Mouse (Mus musculus): ENCODE measurements around the gene Ppef2. TPM values are rescaled to one million over a fixed set of nuclear protein-coding genes. Genes with fewer than 3 reads are reported as not detected.

Ppef2 gene
- polyA plus RNA-seq, 1 experiment from 2014 or later = 0.67 TPM

GRCm38 (mm10) chr5:92231836-92232235 lies 24.2 kb downstream of the Ppef2 start:
- no peak overlapping the region for H3K27ac ChIP-seq (replicated peaks)
- WGBS = 87% methylated on average over 10 of the region's 10 CpGs
- H3K9ac ChIP-seq = no peak overlapping the region
- H3K4me1 ChIP-seq (replicated peaks) = no peaks in the 10 kb centered on the region
- no peaks in the 10 kb centered on the region for H3K36me3 ChIP-seq
- H3K4me2 ChIP-seq = no peak overlapping the region
- ATAC-seq (ENCODE audit: low read depth) = no peak
- H3K9me3 ChIP-seq = no peaks in the 10 kb centered on the region
- no peaks in the 10 kb centered on the region for H3K27me3 ChIP-seq
- H3K4me3 ChIP-seq = no peak overlapping the region

GRCm38 (mm10) chr5:92230306-92230705 lies 25.8 kb downstream of the Ppef2 start:
- no peaks in the 10 kb centered on the region for H3K27me3 ChIP-seq
- H3K4me1 ChIP-seq (replicated peaks) = no peaks in the 10 kb centered on the region
- no peak for ATAC-seq (ENCODE audit: low read depth)
- H3K4me3 ChIP-seq = no peak overlapping the region
- no peaks in the 10 kb centered on the region for H3K9me3 ChIP-seq
- H3K4me2 ChIP-seq = no peak overlapping the region
- no peak overlapping the region for H3K9ac ChIP-seq
- WGBS = 88% methylated on average over 11 of the region's 11 CpGs
- H3K27ac ChIP-seq (replicated peaks) = no peak overlapping the region
- H3K36me3 ChIP-seq = no peaks in the 10 kb centered on the region

DNA sequence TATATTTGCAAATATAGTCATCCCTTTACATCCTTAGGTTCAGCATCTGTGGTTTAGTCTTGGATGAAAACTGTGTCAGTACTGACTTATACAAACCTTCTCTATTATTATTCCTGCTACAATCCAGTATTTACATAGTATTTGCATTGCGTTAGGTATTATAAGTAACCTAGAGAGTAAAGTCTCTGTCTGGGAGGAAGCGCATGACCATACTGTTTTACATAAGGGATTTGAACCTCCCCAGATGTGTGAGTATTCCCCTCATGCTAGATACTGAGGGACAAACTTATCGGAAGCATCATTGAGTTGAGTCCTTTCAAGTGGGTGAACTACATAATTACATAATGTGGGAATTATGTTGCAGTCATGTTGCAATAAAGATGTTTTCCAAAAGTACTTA lies 26.6 kb downstream of the Ppef2 start:
- Histone ChIP-seq H3K9me3 (no peaks in the 10 kb centered on the region), H3K9ac (no peak overlapping the region), H3K4me3 (no peak overlapping the region), H3K4me2 (no peak overlapping the region), H3K27me3 (no peaks in the 10 kb centered on the region), H3K27ac (replicated peaks) (no peak overlapping the region), H3K4me1 (replicated peaks) (no peaks in the 10 kb centered on the region), H3K36me3 (no peaks in the 10 kb centered on the region)
- 96% methylated on average over 3 of the region's 3 CpGs for WGBS
- no peak for ATAC-seq (ENCODE audit: low read depth)

DNA sequence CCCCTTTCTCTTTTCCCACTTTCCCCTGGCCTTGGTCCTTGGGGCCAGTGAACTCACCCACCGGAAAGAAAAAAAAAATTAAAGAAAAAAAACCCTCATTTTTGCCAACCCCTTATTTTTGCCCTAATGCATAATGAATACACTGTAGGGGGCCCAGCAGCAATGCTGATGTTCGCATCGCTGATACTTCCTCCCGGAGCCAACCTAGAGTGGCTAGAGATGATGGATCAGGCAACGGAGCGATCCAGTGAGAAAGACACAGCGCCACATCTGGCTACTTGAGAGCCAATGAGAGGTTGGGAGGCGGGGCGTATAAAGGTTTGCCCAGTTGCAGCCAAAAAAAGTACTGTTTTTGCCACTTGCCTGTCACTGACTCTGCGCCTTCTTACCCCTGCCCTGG lies 27.3 kb downstream of the Ppef2 start:
- no peaks in the 10 kb centered on the region for H3K4me1 ChIP-seq (replicated peaks)
- H3K27me3 ChIP-seq = no peaks in the 10 kb centered on the region
- no peaks in the 10 kb centered on the region for H3K9me3 ChIP-seq
- H3K4me3 ChIP-seq = no peak overlapping the region
- WGBS = 48% methylated on average over 10 of the region's 10 CpGs
- no peak overlapping the region for H3K4me2 ChIP-seq
- H3K9ac ChIP-seq = no peak overlapping the region
- no peak for ATAC-seq (ENCODE audit: low read depth)
- no peak overlapping the region for H3K27ac ChIP-seq (replicated peaks)
- H3K36me3 ChIP-seq = no peaks in the 10 kb centered on the region

DNA sequence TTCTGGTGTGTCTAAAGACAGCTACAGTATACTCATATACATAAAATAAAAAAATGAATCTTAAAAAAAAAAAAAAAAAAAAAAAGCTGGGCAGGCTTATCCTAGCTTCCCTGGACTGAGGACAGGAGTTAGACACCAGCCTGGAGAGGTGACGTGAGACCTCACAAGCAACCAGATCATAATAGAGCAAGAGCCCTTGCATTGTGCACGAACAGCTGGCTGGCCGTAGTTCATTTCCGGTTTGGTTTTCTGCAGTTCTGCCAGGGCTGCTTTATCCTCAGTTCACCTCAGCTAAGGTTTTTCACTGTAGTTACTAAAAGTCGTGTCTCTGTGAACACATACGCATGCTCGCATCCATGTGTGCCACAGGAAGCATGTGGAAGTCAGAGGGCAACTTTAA lies 28.3 kb downstream of the Ppef2 start:
- H3K36me3 ChIP-seq = no peaks in the 10 kb centered on the region
- ATAC-seq (ENCODE audit: low read depth) = no peak
- H3K4me1 ChIP-seq (replicated peaks) = no peaks in the 10 kb centered on the region
- no peak overlapping the region for H3K27ac ChIP-seq (replicated peaks)
- WGBS = 94% methylated on average over 7 of the region's 7 CpGs
- H3K9me3 ChIP-seq = no peaks in the 10 kb centered on the region
- no peak overlapping the region for H3K9ac ChIP-seq
- H3K4me2 ChIP-seq = no peak overlapping the region
- no peaks in the 10 kb centered on the region for H3K27me3 ChIP-seq
- no peak overlapping the region for H3K4me3 ChIP-seq

- H3K27me3 ChIP-seq = no peaks in the 10 kb centered on the region
- no peak overlapping the region for H3K4me3 ChIP-seq
- WGBS = 91% methylated on average over 8 of the region's 8 CpGs
- no peak overlapping the region for H3K4me2 ChIP-seq
- ATAC-seq (ENCODE audit: low read depth) = no peak
- no peak overlapping the region for H3K9ac ChIP-seq
- H3K36me3 ChIP-seq = no peaks in the 10 kb centered on the region
- H3K4me1 ChIP-seq (replicated peaks) = peaks cover 9% of the 10 kb centered on the region; the same call in 1 of the 2 replicates
- H3K27ac ChIP-seq (replicated peaks) = no peak overlapping the region
- no peaks in the 10 kb centered on the region for H3K9me3 ChIP-seq
These were observed 35.7 kb downstream of the Ppef2 start for GRCm38 (mm10) chr5:92220287-92220902.

DNA sequence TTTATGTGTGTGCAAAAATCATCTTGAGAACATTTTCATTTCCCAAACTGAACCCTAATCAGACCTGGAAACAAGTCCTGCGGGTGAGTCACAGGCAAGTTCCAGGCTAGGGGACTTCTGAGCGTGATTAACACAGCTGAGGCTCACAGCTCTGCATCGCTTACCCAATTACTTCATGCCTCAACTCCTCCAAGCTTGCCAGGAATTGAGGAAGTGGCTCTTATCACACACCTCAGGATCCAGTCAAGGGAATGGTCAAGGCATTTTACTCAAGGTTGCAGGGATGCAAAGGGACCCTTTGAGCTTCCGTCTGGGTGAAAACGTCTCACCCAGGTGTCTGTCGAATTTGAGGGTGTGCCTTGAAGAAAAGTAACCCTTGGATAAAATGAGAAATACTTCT lies 36.3 kb downstream of the Ppef2 start:
- no peak overlapping the region for H3K27ac ChIP-seq (replicated peaks)
- H3K9me3 ChIP-seq = no peaks in the 10 kb centered on the region
- ATAC-seq (ENCODE audit: low read depth) = no peak
- H3K4me3 ChIP-seq = no peak overlapping the region
- WGBS = 76% methylated on average over 6 of the region's 6 CpGs
- H3K4me2 ChIP-seq = no peak overlapping the region
- H3K27me3 ChIP-seq = no peaks in the 10 kb centered on the region
- H3K4me1 ChIP-seq (replicated peaks) = peaks cover 9% of the 10 kb centered on the region; the same call in 1 of the 2 replicates
- H3K9ac ChIP-seq = no peak overlapping the region
- H3K36me3 ChIP-seq = no peaks in the 10 kb centered on the region

- Histone ChIP-seq H3K4me1 (replicated peaks) (peaks cover 9% of the 10 kb centered on the region; the same call in 1 of the 2 replicates), H3K4me3 (no peak overlapping the region), H3K9me3 (no peaks in the 10 kb centered on the region), H3K9ac (no peak overlapping the region), H3K36me3 (no peaks in the 10 kb centered on the region), H3K4me2 (no peak overlapping the region), H3K27me3 (no peaks in the 10 kb centered on the region), H3K27ac (replicated peaks) (no peak overlapping the region; the same call in 1 of the 2 replicates)
- 43% methylated on average over 17 of the region's 17 CpGs for WGBS
- peak; percentile 86 for ATAC-seq (ENCODE audit: low read depth)
These were observed 36.9 kb downstream of the Ppef2 start for GRCm38 (mm10) chr5:92218915-92219793.

GRCm38 (mm10) chr5:92215308-92215707 lies 40.8 kb downstream of the Ppef2 start, which contains the start of gene U90926:
U90926 (minus strand) TSS chr5:92215408.
- 94% methylated on average over 4 of the region's 4 CpGs for WGBS
- Histone ChIP-seq H3K4me2 (no peak within 1 kb of the TSS), H3K27ac (replicated peaks) (no peak within 1 kb of the TSS), H3K27me3 (no peaks in the 10 kb centered on the region), H3K9me3 (no peaks in the 10 kb centered on the region), H3K9ac (no peak within 1 kb of the TSS), H3K4me1 (replicated peaks) (peaks cover 9% of the 10 kb centered on the region; the same call in 1 of the 2 replicates), H3K4me3 (no peak within 1 kb of the TSS), H3K36me3 (no peaks in the 10 kb centered on the region)
- ATAC-seq (ENCODE audit: low read depth) = no peak

GRCm38 (mm10) chr5:92212231-92212630 lies 43.8 kb downstream of the Ppef2 start:
- Histone ChIP-seq H3K4me1 (replicated peaks) (no peaks in the 10 kb centered on the region), H3K4me2 (no peak overlapping the region), H3K4me3 (no peak overlapping the region), H3K9ac (no peak overlapping the region), H3K9me3 (no peaks in the 10 kb centered on the region), H3K27ac (replicated peaks) (no peak overlapping the region), H3K27me3 (no peaks in the 10 kb centered on the region), H3K36me3 (no peaks in the 10 kb centered on the region)
- ATAC-seq (ENCODE audit: low read depth) = no peak
- 96% methylated on average over 4 of the region's 4 CpGs for WGBS

DNA sequence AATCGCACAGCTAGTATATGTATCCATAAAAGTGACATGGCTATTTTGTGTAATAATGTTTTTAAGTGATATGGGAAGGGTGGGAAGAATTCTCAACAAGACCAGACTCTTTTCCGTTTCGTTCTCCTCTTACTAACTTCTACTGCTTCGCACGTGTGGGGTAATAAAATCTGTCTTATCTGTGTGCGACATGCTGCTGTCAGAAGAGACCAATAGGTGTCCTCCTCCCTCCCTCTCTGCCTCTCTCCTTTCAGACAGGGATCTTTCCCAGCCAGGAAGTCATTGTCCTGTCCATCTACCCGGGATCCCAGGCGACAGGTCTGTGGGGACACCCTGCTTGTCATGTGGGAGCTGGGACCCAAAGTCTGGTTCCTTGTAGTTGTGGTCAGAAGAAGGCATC lies 45.9 kb downstream of the Ppef2 start:
- Histone ChIP-seq H3K9ac (no peak overlapping the region), H3K27ac (replicated peaks) (no peak overlapping the region), H3K4me1 (replicated peaks) (no peaks in the 10 kb centered on the region), H3K4me2 (no peak overlapping the region), H3K27me3 (no peaks in the 10 kb centered on the region), H3K36me3 (peaks cover 12% of the 10 kb centered on the region), H3K4me3 (no peak overlapping the region), H3K9me3 (no peaks in the 10 kb centered on the region)
- WGBS = 75% methylated on average over 8 of the region's 8 CpGs
- no peak for ATAC-seq (ENCODE audit: low read depth)

DNA sequence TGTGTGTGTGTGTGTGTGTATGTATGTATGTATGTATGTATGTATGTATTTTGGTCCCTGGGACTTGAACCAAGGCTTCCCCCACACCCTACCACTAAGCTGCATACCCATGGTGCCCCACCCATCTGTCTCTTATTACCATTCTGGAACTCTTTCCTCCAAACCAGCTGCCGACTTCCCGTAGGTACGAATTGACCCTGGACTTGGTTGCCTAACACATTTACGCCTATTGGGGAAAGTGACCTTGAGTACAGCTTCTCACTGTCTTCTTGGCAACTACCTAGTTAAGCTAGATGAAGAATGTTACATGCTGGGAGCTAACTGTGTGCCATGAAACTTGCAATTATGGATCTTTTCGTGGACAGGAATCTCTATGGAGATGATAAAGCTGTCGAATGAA lies 50.0 kb downstream of the Ppef2 start:
- no peaks in the 10 kb centered on the region for H3K27me3 ChIP-seq
- H3K4me1 ChIP-seq (replicated peaks) = no peaks in the 10 kb centered on the region
- 94% methylated on average over 6 of the region's 6 CpGs for WGBS
- ATAC-seq (ENCODE audit: low read depth) = no peak
- no peak overlapping the region for H3K27ac ChIP-seq (replicated peaks)
- H3K4me2 ChIP-seq = no peak overlapping the region
- H3K9ac ChIP-seq = no peak overlapping the region
- no peak overlapping the region for H3K4me3 ChIP-seq
- H3K36me3 ChIP-seq = peaks cover 49% of the 10 kb centered on the region
- H3K9me3 ChIP-seq = no peaks in the 10 kb centered on the region

Data from neural tube, embryonic 13.5 days (tissue).